Mouse (Mus musculus) gastrocnemius, postnatal 4 days (tissue): ENCODE data around the gene Olfr807. TPM values are rescaled to one million over a fixed set of nuclear protein-coding genes. Genes with fewer than 3 reads are reported as not detected.

Experiments
- DNase-seq, 2 experiments: peaks; one replicate each; pipeline ENCODE4 v3.0.0; 2021 to 2022; ENCODE audit warnings: low spot score in 2 of 2, mixed read lengths in 2 of 2
- long read RNA-seq, 2 experiments: library from polyadenylated mRNA; stranded (forward); transcript quantifications; one replicate each; pipeline ENCODE4 v2.0.0; 2021
- microRNA-seq: library from miRNA; unstranded; fragments of <30 nt; microRNA quantifications from one replicate; pipeline ENCODE4 v1.2.0, GENCODE M21; 2021
- total RNA-seq, 2 experiments: library from RNA; stranded (reverse); gene quantifications; 2 replicates each; pipeline ENCODE4 v1.2.3; 2021

Gene Olfr807
- total RNA-seq = not detected
- long read RNA-seq, experiment 1 = 0 reads
- long read RNA-seq, experiment 2 = 0 reads

DNA sequence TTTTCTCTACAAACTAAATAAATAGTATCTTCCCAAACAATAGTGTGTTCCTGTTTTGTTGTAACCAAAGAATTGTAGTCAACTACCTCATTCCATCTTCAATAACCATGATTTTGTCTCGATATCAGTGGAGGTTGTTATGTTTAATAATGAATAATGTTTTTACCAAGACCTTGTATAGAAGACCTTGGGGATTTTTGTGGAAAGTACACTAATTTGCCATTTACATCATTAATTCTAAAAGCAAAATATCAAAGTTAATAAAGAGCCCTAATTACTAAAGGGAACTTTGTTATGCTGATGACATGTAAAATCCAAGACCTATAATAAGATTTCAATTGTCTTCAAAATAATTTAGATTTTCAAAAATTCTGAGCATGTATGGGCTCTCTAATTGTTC lies at the start of gene Olfr807:
Gene Olfr807, minus strand, starts transcription at position 101 of the 400 bp plus-strand sequence.
- no peak for DNase-seq

- no peak for DNase-seq
Observed at GRCm38 (mm10) chr10:129804296-129804695, 46.7 kb upstream of the Olfr807 start, which contains the start of gene Olfr811. TSS of gene Olfr811 (minus strand) at chr10:129804396.

GRCm38 (mm10) chr10:129794817-129795216 lies 37.2 kb upstream of the Olfr807 start, which contains the start of gene Olfr810:
TSS of gene Olfr810 (minus strand) at chr10:129794917.
- no peak for DNase-seq

GRCm38 (mm10) chr10:129778123-129778522 lies 20.5 kb upstream of the Olfr807 start:
- peak in 1 of 2 experiments; percentile 43 for DNase-seq

- no peak for DNase-seq
Observed at GRCm38 (mm10) chr10:129774338-129774737, 16.7 kb upstream of the Olfr807 start, which contains the start of gene Olfr809. TSS of gene Olfr809 (plus strand) at chr10:129774638.

DNA sequence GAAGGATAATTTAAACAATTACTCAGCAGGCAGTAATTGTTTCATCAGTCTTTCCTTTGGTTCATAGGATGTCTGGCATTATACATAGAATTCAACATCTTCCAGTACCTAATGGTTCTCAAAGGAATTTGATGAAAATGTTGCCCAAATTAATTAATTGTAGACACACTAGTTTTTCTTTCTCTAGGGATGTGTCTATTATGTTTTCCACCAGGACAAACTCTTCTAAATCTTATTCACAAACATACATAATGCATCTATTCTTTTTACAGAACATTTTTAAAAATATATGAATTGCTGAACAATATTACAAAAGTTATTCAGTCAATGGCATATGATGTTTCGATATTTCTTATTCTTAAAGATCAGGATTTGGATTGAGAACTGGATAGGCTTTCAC lies 7.6 kb upstream of the Olfr807 start, which contains the start of gene Olfr808:
Gene Olfr808, plus strand, starts transcription at position 301 of the 400 bp plus-strand sequence.
- DNase-seq = no peak

- no peak for DNase-seq
Observed at GRCm38 (mm10) chr10:129741821-129742220, 15.8 kb downstream of the Olfr807 start, which contains the start of gene Olfr806. TSS of gene Olfr806 (minus strand) at chr10:129741921.

DNA sequence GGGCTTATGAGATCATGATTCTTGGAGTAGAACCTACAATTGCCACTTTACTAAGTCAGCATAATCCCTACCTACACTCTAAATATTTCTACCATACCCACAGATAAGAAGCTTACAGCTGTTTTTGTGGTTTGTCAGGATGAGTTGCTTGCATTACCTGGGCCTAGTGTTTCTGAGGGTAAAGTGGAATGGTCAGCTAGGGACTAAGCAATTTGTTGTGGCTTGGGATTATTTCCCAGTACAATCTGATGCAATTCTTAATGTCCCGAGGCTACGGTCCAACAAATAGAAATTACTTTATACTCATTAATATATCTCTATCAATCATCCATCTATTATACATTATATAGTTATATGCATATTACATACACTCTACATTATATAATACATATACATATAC lies 28.3 kb downstream of the Olfr807 start, which contains the start of gene Olfr805:
Gene Olfr805, minus strand, starts transcription at position 101 of the 400 bp plus-strand sequence.
- no peak for DNase-seq

Small RNA genes lying within 50 kb of the gene (microRNA-seq; reads per million reads assigned to microRNA genes)
- not detected for gene Gm24485

Other genes starting within 250 kb of the Olfr807 start
- not detected for gene Olfr791, start 236.0 kb downstream of the Olfr807 start, total RNA-seq
- not detected for gene Olfr792, start 218.6 kb downstream of the Olfr807 start, total RNA-seq
- gene Olfr794, start 190.1 kb downstream of the Olfr807 start, total RNA-seq = not detected
- gene Olfr796, start 145.2 kb downstream of the Olfr807 start, total RNA-seq = not detected
- not detected for gene Olfr798, start 129.9 kb downstream of the Olfr807 start, total RNA-seq
- not detected for gene Olfr799, start 120.3 kb downstream of the Olfr807 start, total RNA-seq
- not detected for gene Olfr800, start 100.1 kb downstream of the Olfr807 start, total RNA-seq
- not detected for gene Olfr801, start 83.9 kb downstream of the Olfr807 start, total RNA-seq
- gene Olfr802, start 69.6 kb downstream of the Olfr807 start, total RNA-seq = not detected
- not detected for gene Olfr803, start 63.5 kb downstream of the Olfr807 start, total RNA-seq
- gene Olfr804, start 54.6 kb downstream of the Olfr807 start, total RNA-seq = not detected
- gene Olfr805, start 28.4 kb downstream of the Olfr807 start, total RNA-seq = not detected
- not detected for gene Olfr806, start 15.9 kb downstream of the Olfr807 start, total RNA-seq
- gene Olfr808, start 7.7 kb upstream of the Olfr807 start, total RNA-seq = not detected
- not detected for gene Olfr809, start 16.8 kb upstream of the Olfr807 start, total RNA-seq
- not detected for gene Olfr810, start 37.1 kb upstream of the Olfr807 start, total RNA-seq
- not detected for gene Olfr811, start 46.6 kb upstream of the Olfr807 start, total RNA-seq
- not detected for gene Olfr812, start 88.3 kb upstream of the Olfr807 start, total RNA-seq
- not detected for gene Olfr813, start 97.6 kb upstream of the Olfr807 start, total RNA-seq
- gene Olfr814, start 122.1 kb upstream of the Olfr807 start, total RNA-seq = not detected
- not detected for gene Olfr815, start 148.1 kb upstream of the Olfr807 start, total RNA-seq
- not detected for gene Olfr816, start 157.8 kb upstream of the Olfr807 start, total RNA-seq
- not detected for gene Olfr818, start 191.3 kb upstream of the Olfr807 start, total RNA-seq
- not detected for gene Olfr819, start 209.5 kb upstream of the Olfr807 start, total RNA-seq
- gene Olfr247, start 218.3 kb upstream of the Olfr807 start, total RNA-seq = not detected
- gene Gm10310, start 227.3 kb upstream of the Olfr807 start, total RNA-seq = not detected